Mouse (Mus musculus) neural tube, embryonic 12.5 days (tissue): ENCODE data around the gene Cdk2ap1. TPM values are rescaled to one million over a fixed set of nuclear protein-coding genes. Genes with fewer than 3 reads are reported as not detected.
"Not testable (repeated sequence)": the region's sequence is repeated elsewhere in the genome, so short reads cannot be mapped to it uniquely, and the experiment has no call there.

Experiments used
- ATAC-seq: fragments of 200-750 bp; cut with Nextera tagmentation; 2 replicates; pipeline ENCODE4 v1.8.0; 2017; ENCODE audit warnings: low read depth, mild to moderate bottlenecking, moderate TSS enrichment, moderate library complexity; ENCODE audit not compliant: low FRiP score
- H3K27ac ChIP-seq: fragments of 300-500 bp; sonication (generic); 2 replicates; pipeline ENCODE4 v1.5.1; 2016
- H3K27me3 ChIP-seq: fragments of 300-500 bp; sonication (generic); replicated peaks from 2 replicates; pipeline ENCODE4 v1.6.1; 2016; ENCODE audit warnings: mild to moderate bottlenecking
- H3K36me3 ChIP-seq: fragments of 300-500 bp; sonication (generic); 2 replicates; pipeline ENCODE4 v1.6.1; 2016; ENCODE audit warnings: mild to moderate bottlenecking
- H3K4me1 ChIP-seq: fragments of 300-500 bp; sonication (generic); 2 replicates; pipeline ENCODE4 v1.6.1; 2016
- H3K4me2 ChIP-seq: fragments of 300-500 bp; sonication (generic); replicated peaks from 2 replicates; pipeline ENCODE4 v1.6.1; 2016; ENCODE audit warnings: mild to moderate bottlenecking
- H3K4me3 ChIP-seq: fragments of 300-500 bp; sonication (generic); 2 replicates; pipeline ENCODE4 v1.5.1; 2016
- H3K9ac ChIP-seq: fragments of 300-500 bp; sonication (generic); 2 replicates; pipeline ENCODE4 v1.6.1; 2016; ENCODE audit warnings: mild to moderate bottlenecking
- H3K9me3 ChIP-seq: fragments of 300-500 bp; sonication (generic); 2 replicates; pipeline ENCODE4 v1.6.1; 2016; ENCODE audit warnings: mild to moderate bottlenecking
- WGBS: fragments of 180-500 bp; shearing (Covaris S2); methylation state at CpG from one replicate; pipeline ENCODE4 v1.1.7; 2016; 5-methylcytosine and 5-hydroxymethylcytosine counted together
- polyA plus RNA-seq: library from polyadenylated mRNA; unstranded; fragments of >200 nt; fragmentation: Nextera tagmentation; extraction: Ambion mirVana; gene quantifications from 2 replicates; pipeline ENCODE4 v1.2.1, GENCODE M21; 2016

Cdk2ap1 gene
- polyA plus RNA-seq, 1 experiment from 2014 or later, result 314 TPM

DNA sequence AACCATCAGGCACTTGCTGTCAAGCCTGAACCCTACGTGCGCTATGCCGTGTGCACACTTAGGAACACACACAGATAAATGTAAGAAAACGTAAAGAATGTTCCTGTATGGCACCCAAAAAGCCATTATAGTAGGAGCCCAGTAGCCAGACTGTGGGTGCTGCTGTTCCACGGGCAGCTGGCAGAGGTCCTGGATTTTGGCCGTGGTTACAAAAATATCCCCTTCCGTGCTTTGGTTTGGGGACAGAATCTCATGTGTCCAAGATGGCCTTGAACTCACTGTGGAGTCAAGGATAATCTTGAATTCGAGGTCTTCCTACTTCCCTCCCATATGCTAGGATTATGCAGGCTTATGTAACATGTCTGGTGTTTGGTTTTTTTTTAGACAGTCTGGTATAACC lies 20.0 kb downstream of the Cdk2ap1 start:
- no peak overlapping the region for H3K27ac ChIP-seq
- 86% methylated on average over 8 of the region's 8 CpGs for WGBS
- no peak overlapping the region for H3K4me2 ChIP-seq
- H3K9me3 ChIP-seq, result no peaks in the 10 kb centered on the region
- peaks cover 20% of the 10 kb centered on the region for H3K36me3 ChIP-seq
- no peaks in the 10 kb centered on the region for H3K27me3 ChIP-seq
- H3K4me3 ChIP-seq, result no peak overlapping the region
- ATAC-seq, result no peak
- H3K4me1 ChIP-seq, result peaks cover 25% of the 10 kb centered on the region
- H3K9ac ChIP-seq, result no peak overlapping the region

DNA sequence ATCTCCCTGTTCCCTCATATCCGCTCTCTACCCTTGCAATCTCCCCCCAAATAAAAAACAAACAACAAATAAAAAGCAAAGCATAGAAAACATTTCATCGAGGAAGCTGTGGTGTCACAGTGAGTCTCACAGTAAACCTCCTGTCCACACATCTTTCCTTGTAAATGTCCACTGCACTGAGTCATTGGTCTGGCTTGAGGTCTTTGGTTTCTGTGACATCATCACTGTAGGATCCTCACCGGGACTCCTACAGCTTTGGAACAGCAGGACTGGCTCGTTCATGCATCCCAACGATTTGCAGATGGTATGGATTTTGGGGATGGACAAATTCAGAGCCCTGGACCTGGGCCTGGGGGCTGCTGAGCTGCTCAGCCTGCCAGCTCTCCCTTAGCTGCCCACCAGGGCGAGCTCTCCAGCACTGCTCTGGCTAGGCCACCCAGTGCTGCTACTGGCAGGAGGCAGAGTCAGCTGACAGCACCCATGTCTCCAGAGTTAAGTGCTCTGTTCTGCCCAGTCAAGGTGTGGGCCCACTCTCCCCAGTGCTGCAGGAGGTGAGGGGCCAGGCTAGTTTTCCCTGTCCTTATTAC lies 21.0 kb downstream of the Cdk2ap1 start:
- not testable (repeated sequence) for H3K4me2 ChIP-seq, H3K27me3 ChIP-seq, H3K27ac ChIP-seq, ATAC-seq, H3K9me3 ChIP-seq, H3K4me3 ChIP-seq, H3K9ac ChIP-seq
- peaks cover 17% of the 10 kb centered on the region for H3K36me3 ChIP-seq
- 70% methylated on average over 6 of the region's 6 CpGs for WGBS
- peaks cover 35% of the 10 kb centered on the region for H3K4me1 ChIP-seq

DNA sequence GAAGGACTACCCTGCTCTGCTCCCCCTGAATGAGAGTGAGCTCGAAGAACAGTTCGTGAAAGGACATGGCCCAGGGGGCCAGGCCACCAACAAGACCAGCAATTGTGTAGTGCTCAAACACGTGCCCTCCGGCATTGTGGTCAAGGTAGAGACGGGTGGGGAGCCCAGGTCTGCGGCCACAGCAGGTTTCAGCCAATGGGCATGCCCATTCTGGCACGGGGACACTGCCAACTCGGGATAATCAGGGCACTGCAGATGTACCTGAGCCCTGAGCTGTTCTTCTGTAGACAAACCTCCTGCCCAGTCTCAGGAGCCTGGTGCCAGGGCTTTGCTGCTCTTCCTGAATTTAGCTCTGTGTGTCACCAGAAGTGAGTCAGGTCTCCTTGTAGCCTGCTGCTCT lies 24.1 kb downstream of the Cdk2ap1 start:
- Histone ChIP-seq H3K9me3 (no peaks in the 10 kb centered on the region), H3K27ac (no peak overlapping the region), H3K27me3 (no peaks in the 10 kb centered on the region), H3K9ac (0 out of 2 replicates have a peak overlapping the region, but pooled peaks have one; percentile 13), H3K4me3 (no peak overlapping the region), H3K4me1 (peaks cover 52% of the 10 kb centered on the region), H3K4me2 (no peak overlapping the region), H3K36me3 (no peaks in the 10 kb centered on the region)
- 81% methylated on average over 8 of the region's 8 CpGs for WGBS
- ATAC-seq, result no peak

DNA sequence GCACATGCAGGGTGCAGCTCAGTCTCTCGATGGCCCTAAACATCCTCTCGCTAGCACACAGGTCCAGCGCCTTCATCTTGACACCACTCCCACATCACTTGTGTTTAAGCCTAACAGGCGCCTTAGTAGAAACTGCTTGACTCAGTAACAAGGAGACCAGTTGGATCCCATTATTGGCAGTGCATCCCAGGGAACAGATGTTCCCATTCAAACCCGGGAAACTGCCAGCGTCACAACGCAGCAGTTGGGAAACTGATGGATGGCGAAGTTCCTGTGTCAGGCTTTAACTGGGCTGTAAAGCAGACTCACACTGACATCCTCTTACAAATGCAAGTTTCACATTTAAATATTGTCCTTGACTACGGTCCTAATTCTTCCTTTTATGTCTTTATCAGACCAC lies 25.0 kb downstream of the Cdk2ap1 start:
- no peak overlapping the region for H3K4me3 ChIP-seq
- no peaks in the 10 kb centered on the region for H3K9me3 ChIP-seq
- no peak for ATAC-seq
- no peak overlapping the region for H3K4me2 ChIP-seq
- H3K27me3 ChIP-seq, result no peaks in the 10 kb centered on the region
- no peak overlapping the region for H3K9ac ChIP-seq
- 14% methylated on average over 9 of the region's 9 CpGs for WGBS
- no peak overlapping the region for H3K27ac ChIP-seq
- no peaks in the 10 kb centered on the region for H3K36me3 ChIP-seq
- H3K4me1 ChIP-seq, result peaks cover 55% of the 10 kb centered on the region

DNA sequence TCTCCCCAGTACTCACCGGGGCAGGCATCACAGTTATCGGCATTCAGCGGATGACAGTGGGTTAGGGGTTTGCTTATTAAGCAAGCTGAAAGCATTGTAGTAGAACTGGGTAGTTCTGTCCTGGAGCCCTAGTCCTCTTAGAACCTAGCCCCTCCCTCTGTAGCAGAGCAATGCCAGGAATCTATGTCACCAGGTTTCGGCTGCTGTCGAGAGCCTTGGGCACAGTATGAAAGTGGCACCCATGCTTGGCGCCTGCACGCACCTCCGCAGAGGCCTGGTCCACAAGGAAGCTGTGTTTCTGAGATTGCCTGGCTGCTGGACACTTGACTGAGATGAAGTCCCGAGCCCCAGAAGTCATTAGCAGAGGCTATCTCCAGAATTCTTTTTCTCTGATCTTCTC lies 25.8 kb downstream of the Cdk2ap1 start:
- Histone ChIP-seq H3K4me1 (peaks cover 55% of the 10 kb centered on the region), H3K9me3 (no peaks in the 10 kb centered on the region), H3K27me3 (no peaks in the 10 kb centered on the region), H3K4me3 (no peak overlapping the region), H3K9ac (no peak overlapping the region), H3K36me3 (no peaks in the 10 kb centered on the region), H3K4me2 (no peak overlapping the region), H3K27ac (0 out of 2 replicates have a peak overlapping the region, but pooled peaks have one; percentile 27)
- no peak for ATAC-seq
- WGBS, result 90% methylated on average over 9 of the region's 9 CpGs

DNA sequence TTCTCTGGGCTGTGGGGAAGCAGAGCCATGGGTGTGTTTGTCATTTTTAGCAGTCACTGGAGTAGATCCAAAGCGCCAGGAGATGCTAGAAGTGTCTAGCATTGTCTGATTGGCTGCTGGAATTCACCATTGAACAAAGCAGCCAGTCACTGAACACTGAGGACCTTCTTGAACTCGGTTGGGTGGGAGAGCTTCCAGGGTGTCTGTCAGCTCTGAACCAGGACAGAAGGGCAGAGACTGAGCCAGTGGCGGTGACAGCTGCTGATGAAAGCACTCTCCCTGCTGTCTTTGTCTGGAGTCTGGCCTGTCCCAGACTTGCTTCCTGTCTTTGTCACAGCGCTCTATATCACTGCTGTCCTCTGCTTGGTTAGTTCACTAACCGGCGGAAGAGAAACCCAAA lies 28.5 kb downstream of the Cdk2ap1 start:
- Histone ChIP-seq H3K36me3 (no peaks in the 10 kb centered on the region), H3K9me3 (no peaks in the 10 kb centered on the region), H3K4me3 (no peak overlapping the region), H3K4me1 (peaks cover 45% of the 10 kb centered on the region), H3K27ac (peak overlapping the region; percentile 84), H3K27me3 (no peaks in the 10 kb centered on the region), H3K9ac (no peak overlapping the region), H3K4me2 (no peak overlapping the region)
- ATAC-seq, result peak; percentile 87
- WGBS, result 13% methylated on average over 6 of the region's 6 CpGs

DNA sequence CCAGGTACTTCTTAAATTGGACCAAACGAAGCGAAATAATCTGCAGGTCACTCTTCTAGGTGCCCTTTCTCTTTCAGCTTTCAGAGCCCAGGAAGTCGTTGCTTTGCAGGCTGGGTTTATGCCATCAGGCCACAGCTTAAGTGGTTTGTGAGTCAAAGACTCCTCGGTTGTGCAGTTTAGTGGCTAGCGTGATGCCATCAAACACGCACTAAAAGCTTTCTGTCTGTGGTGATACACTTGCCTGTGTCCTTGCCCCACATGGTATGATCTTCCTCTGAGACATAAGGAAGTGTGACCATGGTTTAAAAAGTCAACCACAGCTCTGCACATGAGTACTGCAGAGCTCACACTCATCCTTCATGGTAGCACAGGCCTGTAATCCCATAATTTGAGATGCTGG lies 32.8 kb downstream of the Cdk2ap1 start:
- peaks cover 30% of the 10 kb centered on the region for H3K4me1 ChIP-seq
- no peaks in the 10 kb centered on the region for H3K9me3 ChIP-seq
- H3K27me3 ChIP-seq, result no peaks in the 10 kb centered on the region
- no peak overlapping the region for H3K4me2 ChIP-seq
- no peak overlapping the region for H3K4me3 ChIP-seq
- H3K36me3 ChIP-seq, result no peaks in the 10 kb centered on the region
- ATAC-seq, result no peak
- H3K9ac ChIP-seq, result 0 out of 2 replicates have a peak overlapping the region, but pooled peaks have one; percentile 9
- 91% methylated on average over 6 of the region's 6 CpGs for WGBS
- no peak overlapping the region for H3K27ac ChIP-seq

DNA sequence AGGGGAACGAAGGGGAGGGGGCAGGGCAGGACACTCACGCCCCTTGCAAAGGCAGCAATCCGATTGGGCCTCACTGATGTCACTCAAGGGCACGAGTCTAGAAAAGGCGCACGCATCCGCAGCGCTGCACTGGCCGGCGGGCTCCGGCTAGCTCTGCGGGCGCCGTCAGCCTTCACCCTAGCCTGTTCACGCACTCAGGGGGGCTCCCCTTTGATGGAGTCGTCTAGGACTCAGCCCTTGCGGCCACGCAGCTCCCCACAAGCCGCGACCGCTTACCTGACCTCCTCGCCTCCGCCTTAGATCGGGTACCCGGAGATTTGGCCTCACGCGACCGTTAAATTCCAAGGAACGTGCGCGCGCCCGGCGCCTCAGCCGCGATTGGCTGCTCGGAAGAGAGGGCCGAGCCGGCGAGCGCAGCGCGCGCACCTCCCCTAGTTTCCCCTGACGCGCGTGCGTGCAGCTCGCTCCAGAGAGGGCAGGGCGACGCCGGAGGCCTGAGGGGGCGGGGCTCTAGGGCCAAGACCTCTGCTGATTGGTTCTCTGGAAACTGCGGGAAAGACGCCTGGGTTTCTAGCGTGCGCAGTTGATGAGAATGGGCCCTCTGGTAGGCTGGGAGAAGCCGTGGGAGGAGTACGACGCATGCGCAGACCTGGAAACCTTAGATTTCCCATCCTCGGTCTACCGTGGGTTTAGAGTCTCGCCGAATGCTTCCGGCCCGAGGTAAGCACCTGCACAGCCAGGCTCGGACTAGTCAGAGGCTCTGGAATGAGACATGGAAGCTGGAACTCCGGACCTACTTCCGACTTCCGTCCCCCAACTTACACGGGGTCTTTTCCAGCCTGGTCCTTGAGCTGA lies 35.1 kb downstream of the Cdk2ap1 start, which contains the start of the genes Mphosph9 and 2810006K23Rik:
Mphosph9 (minus strand) TSS at position 463 of the 855 bp plus-strand sequence.
2810006K23Rik (plus strand) TSS at position 580 of the 855 bp plus-strand sequence.
- under 1% methylated on average over 72 of the region's 72 CpGs for WGBS
- H3K9me3 ChIP-seq, result no peaks in the 10 kb centered on the region
- H3K4me2 ChIP-seq, result peak within 1 kb of the TSS; percentile 77
- peaks cover 16% of the 10 kb centered on the region for H3K4me1 ChIP-seq
- peak within 1 kb of the TSS; percentile 90 for H3K27ac ChIP-seq
- H3K4me3 ChIP-seq, result peak within 1 kb of the TSS; percentile 66
- H3K9ac ChIP-seq, result peak within 1 kb of the TSS; percentile 74
- H3K27me3 ChIP-seq, result no peaks in the 10 kb centered on the region
- peaks cover 9% of the 10 kb centered on the region for H3K36me3 ChIP-seq
- ATAC-seq, result peak; percentile 98

DNA sequence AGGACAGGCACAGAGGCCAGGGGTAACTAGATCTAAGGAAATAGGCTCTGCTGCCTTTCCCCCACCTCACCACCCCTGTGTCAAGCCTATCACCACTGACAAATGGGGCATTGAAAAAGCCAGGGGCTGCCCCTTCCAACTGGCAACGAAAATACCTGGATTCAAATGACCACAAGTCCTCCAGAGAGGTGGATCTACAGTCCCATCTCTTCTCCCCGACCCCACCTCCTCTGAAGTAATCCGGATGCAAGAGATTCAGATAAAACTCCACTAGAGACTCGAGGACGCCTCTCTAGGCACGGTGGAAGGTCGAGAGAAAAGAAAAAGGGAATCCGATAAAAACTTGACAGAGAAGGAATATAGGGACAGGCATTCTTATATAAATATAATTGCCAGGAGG lies 36.1 kb downstream of the Cdk2ap1 start:
- Histone ChIP-seq H3K9ac (peak overlapping the region; percentile 74), H3K4me2 (peak overlapping the region; percentile 77), H3K9me3 (no peaks in the 10 kb centered on the region), H3K36me3 (peaks cover 11% of the 10 kb centered on the region), H3K4me3 (peak overlapping the region; percentile 66), H3K4me1 (peaks cover 16% of the 10 kb centered on the region), H3K27me3 (no peaks in the 10 kb centered on the region), H3K27ac (no peak overlapping the region)
- WGBS, result 2% methylated on average over 8 of the region's 8 CpGs
- no peak for ATAC-seq

DNA sequence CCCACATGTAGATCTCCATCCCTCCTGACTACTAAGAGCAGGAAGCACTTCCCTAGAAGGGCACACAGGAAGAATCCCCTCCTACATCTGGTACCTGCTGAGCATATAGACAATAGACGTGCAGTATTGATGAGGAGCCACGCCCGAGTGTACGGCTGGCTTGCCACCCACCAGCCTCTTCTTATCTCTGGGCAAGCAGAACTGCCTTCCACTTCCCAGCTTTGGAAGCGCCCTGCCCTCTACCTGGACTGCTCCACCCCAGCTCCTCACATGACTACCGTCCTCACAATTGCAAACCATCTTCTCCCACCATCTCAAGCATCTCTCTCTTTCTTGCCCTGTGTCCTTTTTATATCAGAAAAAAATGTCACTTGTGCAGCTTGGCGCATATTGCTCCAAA lies 45.2 kb downstream of the Cdk2ap1 start:
- Histone ChIP-seq H3K4me3 (no peak overlapping the region), H3K27ac (no peak overlapping the region), H3K36me3 (peaks cover 81% of the 10 kb centered on the region), H3K4me2 (no peak overlapping the region), H3K9ac (no peak overlapping the region), H3K4me1 (no peaks in the 10 kb centered on the region), H3K9me3 (no peaks in the 10 kb centered on the region), H3K27me3 (no peaks in the 10 kb centered on the region)
- 93% methylated on average over 7 of the region's 7 CpGs for WGBS
- ATAC-seq, result no peak

DNA sequence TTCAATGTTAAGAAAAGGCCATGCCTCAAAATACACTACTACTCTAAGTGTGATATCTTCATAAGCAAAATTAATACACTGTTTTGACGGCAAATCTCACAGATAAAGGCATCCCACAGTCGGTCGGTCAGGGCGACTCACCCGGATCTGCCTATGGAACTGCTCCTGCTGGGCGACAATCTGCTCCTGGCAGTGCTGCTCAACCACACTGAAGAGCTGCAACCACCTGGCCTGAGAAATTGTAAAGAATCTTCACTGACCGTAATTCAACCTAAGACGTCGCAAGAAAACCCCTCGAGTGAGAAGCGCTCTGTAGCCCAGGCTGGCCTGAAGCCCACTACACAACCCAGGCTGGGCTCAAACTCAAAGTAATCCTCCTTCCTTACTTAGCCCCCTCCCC lies 46.9 kb downstream of the Cdk2ap1 start:
- Histone ChIP-seq H3K27ac (no peak overlapping the region), H3K4me3 (no peak overlapping the region), H3K4me1 (no peaks in the 10 kb centered on the region), H3K4me2 (no peak overlapping the region), H3K36me3 (peaks cover 86% of the 10 kb centered on the region), H3K9ac (no peak overlapping the region), H3K9me3 (no peaks in the 10 kb centered on the region), H3K27me3 (no peaks in the 10 kb centered on the region)
- ATAC-seq, result no peak
- 92% methylated on average over 11 of the region's 11 CpGs for WGBS

DNA sequence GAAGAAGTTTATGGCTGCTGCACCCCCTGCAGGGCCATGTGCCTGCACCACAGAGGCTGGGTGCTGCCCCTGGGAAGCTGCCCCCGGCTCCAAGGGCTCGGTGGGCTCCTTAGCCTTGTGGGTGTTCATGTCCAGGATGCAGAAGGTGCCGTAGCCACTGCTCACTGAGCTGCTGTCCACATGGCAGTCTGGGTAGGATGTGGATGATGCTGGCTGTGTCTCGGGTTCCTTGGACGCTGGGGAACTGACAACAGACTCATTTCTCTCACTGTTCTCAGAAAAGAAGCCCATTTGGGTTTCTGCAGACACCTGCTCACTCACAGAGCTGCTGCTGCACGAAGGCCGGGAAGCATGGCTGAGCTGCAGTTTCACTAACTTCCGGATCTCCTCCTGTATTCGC lies 47.4 kb downstream of the Cdk2ap1 start:
- no peak for ATAC-seq
- Histone ChIP-seq H3K27me3 (no peaks in the 10 kb centered on the region), H3K27ac (no peak overlapping the region), H3K4me1 (no peaks in the 10 kb centered on the region), H3K36me3 (peaks cover 86% of the 10 kb centered on the region), H3K4me3 (no peak overlapping the region), H3K9ac (no peak overlapping the region), H3K9me3 (no peaks in the 10 kb centered on the region), H3K4me2 (no peak overlapping the region)
- WGBS, result 94% methylated on average over 9 of the region's 9 CpGs
